Mouse (Mus musculus): ENCODE data around the gene Kctd17. TPM values are rescaled to one million over a fixed set of nuclear protein-coding genes. Genes with fewer than 3 reads are reported as not detected.

The Kctd17 gene
- polyA plus RNA-seq, 1 experiment from 2014 or later = 120 TPM

DNA sequence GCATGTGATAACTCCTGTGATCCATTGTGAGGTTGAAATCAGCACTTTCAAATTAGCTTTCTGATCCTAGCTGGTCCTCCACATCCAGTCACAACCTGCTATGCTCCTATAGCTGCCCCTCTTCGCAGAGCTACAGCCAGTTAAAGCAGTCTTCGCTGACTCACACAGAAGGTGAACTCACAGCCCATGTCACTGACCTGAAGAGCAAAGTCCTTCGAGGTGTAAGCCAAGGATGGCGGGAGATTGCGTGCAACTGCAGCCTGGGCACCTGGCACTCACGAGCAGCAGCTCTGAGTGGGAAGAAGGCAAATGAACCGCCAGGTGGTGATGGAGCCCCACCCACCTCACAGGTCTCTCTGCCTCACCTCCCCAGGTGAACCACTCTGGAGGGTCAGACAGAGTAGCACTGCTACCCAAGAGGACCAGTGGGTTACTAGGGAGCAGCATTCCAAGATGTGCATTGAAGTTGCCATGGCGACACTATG lies 32.8 kb upstream of the Kctd17 start, which contains the start of gene Tex33:
Gene Tex33 (minus strand): TSS at position 435 of the 485 bp plus-strand sequence.
- Histone ChIP-seq H3K27me3 (ENCODE audit: control insufficient read depth, insufficient read depth, low read length) (no peaks in the 10 kb centered on the region), H3K4me3 (replicated peaks; ENCODE audit: low read depth, low read length) (no peak within 1 kb of the TSS), H3K4me1 (ENCODE audit: control insufficient read depth, insufficient read depth, low read length) (no peaks in the 10 kb centered on the region), H3K9me3 (ENCODE audit: control insufficient read depth, low read length) (no peaks in the 10 kb centered on the region), H3K4me2 (ENCODE audit: low read length) (no peak within 1 kb of the TSS), H3K9ac (replicated peaks; ENCODE audit: low read length) (no peak within 1 kb of the TSS), H3K36me3 (ENCODE audit: control insufficient read depth, insufficient read depth, low read length) (no peaks in the 10 kb centered on the region), H3K27ac (replicated peaks; ENCODE audit: low read depth, low read length) (no peak within 1 kb of the TSS)
- DNase-seq (no peak), ATAC-seq (ENCODE audit: low FRiP score, low TSS enrichment) (no peak)
- 85% methylated on average over 8 of the region's 8 CpGs for WGBS

DNA sequence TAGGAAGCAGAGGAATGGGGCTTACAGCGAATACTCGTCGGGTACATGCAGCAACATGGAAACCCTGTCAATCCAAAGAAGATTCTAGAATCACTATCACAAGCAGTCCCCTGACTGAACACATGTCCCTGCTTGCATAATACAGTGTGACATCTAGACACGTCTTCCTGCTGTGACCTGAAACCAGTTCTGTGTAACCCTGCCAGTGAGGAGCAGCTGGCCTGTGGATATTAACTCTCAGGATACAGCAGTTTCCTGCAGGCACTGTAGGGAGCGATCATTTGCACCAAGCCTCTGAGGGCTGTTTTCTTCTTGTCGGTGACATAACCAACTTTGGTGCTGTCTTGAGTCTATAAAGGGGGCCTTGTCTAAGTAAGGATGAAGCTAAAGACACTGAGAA lies 27.0 kb upstream of the Kctd17 start:
- no peak overlapping the region for H3K9ac ChIP-seq (replicated peaks; ENCODE audit: low read length)
- H3K4me2 ChIP-seq (ENCODE audit: low read length) = no peak overlapping the region
- peaks cover 10% of the 10 kb centered on the region; the same call in 1 of the 2 replicates for H3K4me1 ChIP-seq (ENCODE audit: control insufficient read depth, insufficient read depth, low read length)
- ATAC-seq (ENCODE audit: low FRiP score, low TSS enrichment) (no peak), DNase-seq (no peak)
- no peak overlapping the region for H3K27ac ChIP-seq (replicated peaks; ENCODE audit: low read depth, low read length)
- no peaks in the 10 kb centered on the region for H3K27me3 ChIP-seq (ENCODE audit: control insufficient read depth, insufficient read depth, low read length)
- 75% methylated on average over 6 of the region's 6 CpGs for WGBS
- H3K4me3 ChIP-seq (replicated peaks; ENCODE audit: low read depth, low read length) = no peak overlapping the region
- no peaks in the 10 kb centered on the region for H3K36me3 ChIP-seq (ENCODE audit: control insufficient read depth, insufficient read depth, low read length)
- H3K9me3 ChIP-seq (ENCODE audit: control insufficient read depth, low read length) = no peaks in the 10 kb centered on the region

DNA sequence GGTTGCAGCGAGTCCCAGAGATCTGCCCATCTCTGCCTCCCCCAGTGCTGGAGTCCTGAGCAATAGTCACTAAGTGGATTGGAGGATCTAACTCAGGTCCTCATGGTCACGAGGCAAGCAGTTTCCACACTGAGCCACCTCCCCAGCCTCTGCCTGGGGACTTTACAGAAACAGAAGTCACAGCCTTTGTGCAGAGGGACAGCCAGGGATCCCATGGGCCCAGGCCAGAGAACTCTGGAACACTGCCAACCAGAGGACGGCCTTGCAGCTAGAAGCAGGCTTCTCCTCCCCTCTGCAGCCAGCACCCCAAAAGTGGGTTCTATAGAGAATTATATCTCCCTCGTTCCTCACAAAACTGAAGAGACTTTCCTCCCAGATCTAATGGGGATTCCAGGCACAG lies 26.4 kb upstream of the Kctd17 start:
- H3K9me3 ChIP-seq (ENCODE audit: control insufficient read depth, low read length) = no peaks in the 10 kb centered on the region
- H3K9ac ChIP-seq (replicated peaks; ENCODE audit: low read length) = no peak overlapping the region
- no peaks in the 10 kb centered on the region for H3K36me3 ChIP-seq (ENCODE audit: control insufficient read depth, insufficient read depth, low read length)
- peak; percentile 34 for DNase-seq
- no peak overlapping the region for H3K4me3 ChIP-seq (replicated peaks; ENCODE audit: low read depth, low read length)
- 68% methylated on average over 4 of the region's 4 CpGs for WGBS
- H3K27me3 ChIP-seq (ENCODE audit: control insufficient read depth, insufficient read depth, low read length) = no peaks in the 10 kb centered on the region
- no peak for ATAC-seq (ENCODE audit: low FRiP score, low TSS enrichment)
- H3K27ac ChIP-seq (replicated peaks; ENCODE audit: low read depth, low read length) = no peak overlapping the region
- H3K4me1 ChIP-seq (ENCODE audit: control insufficient read depth, insufficient read depth, low read length) = peaks cover 10% of the 10 kb centered on the region; the same call in 1 of the 2 replicates
- no peak overlapping the region for H3K4me2 ChIP-seq (ENCODE audit: low read length)

DNA sequence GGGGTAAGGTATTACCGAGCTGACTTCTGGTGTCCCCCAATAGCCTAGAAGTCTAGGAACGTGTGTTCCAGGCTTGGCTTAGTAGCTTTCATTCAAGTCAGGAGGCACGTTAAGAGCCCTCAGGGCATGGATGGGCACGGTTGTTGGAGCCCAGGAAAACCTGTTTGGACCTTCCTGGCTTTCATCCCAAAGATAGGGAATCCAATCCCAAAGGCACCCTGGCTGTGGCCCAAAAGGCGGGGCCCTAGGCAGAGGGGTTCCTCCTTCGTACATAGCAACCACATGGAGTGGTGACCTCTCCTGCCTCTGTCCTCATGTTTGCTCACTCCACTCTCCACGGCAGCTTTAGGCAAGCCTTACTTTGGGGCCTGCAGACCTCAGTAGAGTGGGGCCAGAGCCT lies 25.9 kb upstream of the Kctd17 start:
- ATAC-seq (ENCODE audit: low FRiP score, low TSS enrichment) (no peak), DNase-seq (no peak)
- 81% methylated on average over 7 of the region's 7 CpGs for WGBS
- H3K27me3 ChIP-seq (ENCODE audit: control insufficient read depth, insufficient read depth, low read length) = no peaks in the 10 kb centered on the region
- H3K4me1 ChIP-seq (ENCODE audit: control insufficient read depth, insufficient read depth, low read length) = peaks cover 10% of the 10 kb centered on the region; the same call in 1 of the 2 replicates
- no peaks in the 10 kb centered on the region for H3K9me3 ChIP-seq (ENCODE audit: control insufficient read depth, low read length)
- H3K4me3 ChIP-seq (replicated peaks; ENCODE audit: low read depth, low read length) = no peak overlapping the region
- H3K9ac ChIP-seq (replicated peaks; ENCODE audit: low read length) = no peak overlapping the region
- no peak overlapping the region for H3K4me2 ChIP-seq (ENCODE audit: low read length)
- no peaks in the 10 kb centered on the region for H3K36me3 ChIP-seq (ENCODE audit: control insufficient read depth, insufficient read depth, low read length)
- no peak overlapping the region for H3K27ac ChIP-seq (replicated peaks; ENCODE audit: low read depth, low read length)

DNA sequence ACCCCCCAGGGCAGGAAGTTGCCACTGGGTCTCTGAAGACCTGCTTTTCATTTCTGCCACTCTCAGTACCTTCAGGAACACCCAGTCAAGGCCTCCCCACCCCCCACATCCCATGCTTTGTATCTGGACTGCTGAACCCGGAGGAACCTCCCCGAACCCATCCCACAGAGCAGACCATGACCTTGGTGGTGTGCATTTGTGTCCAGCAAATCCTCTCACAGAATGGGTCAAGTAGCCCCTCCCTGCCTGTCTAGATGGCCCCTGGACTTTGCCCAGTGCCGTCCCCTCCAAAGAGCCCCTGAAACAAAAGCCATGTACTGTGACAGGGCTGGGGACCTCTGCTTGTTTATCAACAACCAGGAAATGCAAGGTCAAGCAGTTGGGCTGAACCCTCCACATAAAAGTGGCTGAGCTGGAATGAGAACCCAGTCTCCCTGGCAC lies 25.0 kb upstream of the Kctd17 start:
- H3K27me3 ChIP-seq (ENCODE audit: control insufficient read depth, insufficient read depth, low read length) = 0 out of 2 replicates have a peak, but pooled peaks cover 3% of the 10 kb centered on the region
- no peak overlapping the region for H3K27ac ChIP-seq (replicated peaks; ENCODE audit: low read depth, low read length)
- no peaks in the 10 kb centered on the region for H3K9me3 ChIP-seq (ENCODE audit: control insufficient read depth, low read length)
- DNase-seq = no peak
- 47% methylated on average over 3 of the region's 3 CpGs for WGBS
- H3K4me3 ChIP-seq (replicated peaks; ENCODE audit: low read depth, low read length) = no peak overlapping the region
- H3K4me2 ChIP-seq (ENCODE audit: low read length) = no peak overlapping the region
- no peak for ATAC-seq (ENCODE audit: low FRiP score, low TSS enrichment)
- H3K36me3 ChIP-seq (ENCODE audit: control insufficient read depth, insufficient read depth, low read length) = no peaks in the 10 kb centered on the region
- H3K9ac ChIP-seq (replicated peaks; ENCODE audit: low read length) = no peak overlapping the region
- peaks cover 10% of the 10 kb centered on the region; the same call in 1 of the 2 replicates for H3K4me1 ChIP-seq (ENCODE audit: control insufficient read depth, insufficient read depth, low read length)

DNA sequence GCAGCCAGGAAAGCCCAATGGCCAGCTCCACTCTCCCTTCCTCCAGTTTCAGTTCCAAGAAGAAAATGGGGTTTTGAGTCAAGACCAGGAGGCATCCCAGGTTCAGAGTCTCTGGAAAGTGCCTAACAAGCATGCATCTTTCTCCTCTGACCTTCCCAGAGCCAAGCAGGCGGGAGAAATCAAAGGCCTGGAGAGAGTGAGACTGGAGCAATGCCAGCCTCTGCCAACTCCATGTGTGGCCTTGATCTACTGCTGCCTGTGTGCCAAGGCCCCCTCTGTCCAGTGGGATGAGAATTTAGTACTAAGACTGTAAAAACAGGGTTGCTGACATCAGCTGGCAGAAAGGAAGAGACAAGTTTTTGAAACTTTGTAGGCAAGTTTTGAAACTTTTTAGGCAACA lies 24.5 kb upstream of the Kctd17 start:
- no peak overlapping the region for H3K4me2 ChIP-seq (ENCODE audit: low read length)
- H3K27me3 ChIP-seq (ENCODE audit: control insufficient read depth, insufficient read depth, low read length) = peaks cover 8% of the 10 kb centered on the region
- H3K4me3 ChIP-seq (replicated peaks; ENCODE audit: low read depth, low read length) = no peak overlapping the region
- peak; percentile 61 for DNase-seq
- H3K27ac ChIP-seq (replicated peaks; ENCODE audit: low read depth, low read length) = no peak overlapping the region
- no peaks in the 10 kb centered on the region for H3K36me3 ChIP-seq (ENCODE audit: control insufficient read depth, insufficient read depth, low read length)
- H3K4me1 ChIP-seq (ENCODE audit: control insufficient read depth, insufficient read depth, low read length) = peaks cover 10% of the 10 kb centered on the region; the same call in 1 of the 2 replicates
- H3K9ac ChIP-seq (replicated peaks; ENCODE audit: low read length) = no peak overlapping the region
- no peaks in the 10 kb centered on the region for H3K9me3 ChIP-seq (ENCODE audit: control insufficient read depth, low read length)
- ATAC-seq (ENCODE audit: low FRiP score, low TSS enrichment) = no peak
- WGBS = 66% methylated on average over 1 of the region's 1 CpGs

DNA sequence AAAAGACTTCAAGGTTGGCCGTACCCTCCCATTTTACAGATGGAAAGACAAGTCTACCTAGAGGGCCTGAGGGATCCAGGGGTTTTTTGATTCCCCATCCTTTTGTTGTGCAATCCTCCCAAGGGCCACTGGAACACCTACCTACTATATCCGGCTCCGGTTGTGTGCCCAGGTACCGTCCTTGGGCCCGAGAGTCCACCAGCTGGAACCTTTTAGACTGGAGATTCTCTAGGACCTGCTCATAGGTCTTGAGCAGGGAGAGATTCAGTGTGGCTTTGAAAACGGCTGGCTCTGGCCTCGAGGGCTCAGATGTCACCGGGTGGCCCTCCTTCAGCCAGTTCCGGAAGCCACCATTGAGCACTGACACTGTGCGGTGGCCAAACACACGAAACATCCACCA lies 23.3 kb upstream of the Kctd17 start:
- DNase-seq (no peak), ATAC-seq (ENCODE audit: low FRiP score, low TSS enrichment) (no peak)
- WGBS = 54% methylated on average over 11 of the region's 11 CpGs
- Histone ChIP-seq H3K4me3 (replicated peaks; ENCODE audit: low read depth, low read length) (peak overlapping the region; percentile 58), H3K4me1 (ENCODE audit: control insufficient read depth, insufficient read depth, low read length) (peaks cover 15% of the 10 kb centered on the region; the same call in 1 of the 2 replicates), H3K9ac (replicated peaks; ENCODE audit: low read length) (peak overlapping the region; percentile 75; the same call in 1 of the 2 replicates), H3K9me3 (ENCODE audit: control insufficient read depth, low read length) (no peaks in the 10 kb centered on the region), H3K4me2 (ENCODE audit: low read length) (peak overlapping the region; percentile 96), H3K36me3 (ENCODE audit: control insufficient read depth, insufficient read depth, low read length) (no peaks in the 10 kb centered on the region), H3K27me3 (ENCODE audit: control insufficient read depth, insufficient read depth, low read length) (peaks cover 20% of the 10 kb centered on the region), H3K27ac (replicated peaks; ENCODE audit: low read depth, low read length) (no peak overlapping the region)

DNA sequence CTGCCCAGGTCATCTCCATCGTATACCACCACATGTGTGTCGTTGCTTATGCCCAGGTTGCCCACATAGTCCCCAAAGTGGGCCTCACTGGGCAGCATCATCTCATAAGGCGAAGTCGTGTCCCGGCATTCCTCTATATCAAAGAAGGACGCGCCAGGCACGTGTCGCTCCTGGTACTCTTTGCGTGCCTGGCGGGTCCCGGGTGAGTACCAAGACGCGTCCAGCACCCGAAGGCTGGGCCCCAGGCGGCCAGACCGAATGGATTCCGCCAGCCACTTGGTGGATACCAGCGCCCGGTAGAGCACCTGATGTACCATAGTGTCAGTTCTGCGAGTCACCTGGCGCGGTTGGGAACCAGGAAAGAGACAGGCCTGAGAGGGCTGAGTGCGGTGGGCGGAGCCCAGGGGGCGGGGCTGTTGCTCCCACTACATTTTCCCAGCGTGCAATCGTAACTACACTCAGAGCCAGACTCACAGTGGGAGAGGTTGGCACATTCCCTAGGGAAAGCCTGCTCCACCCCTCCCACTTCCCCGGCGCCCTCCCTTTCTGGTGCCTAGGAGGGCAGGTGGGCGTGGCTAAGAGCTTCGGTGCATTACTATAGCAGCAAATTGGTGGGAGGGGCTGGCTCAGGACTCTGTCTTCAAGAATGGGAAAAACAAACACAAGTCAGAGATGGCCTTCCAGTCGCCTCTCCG lies 22.7 kb upstream of the Kctd17 start, which contains the start of gene Tst:
Gene Tst (minus strand): TSS at position 391 of the 695 bp plus-strand sequence.
- H3K27ac ChIP-seq (replicated peaks; ENCODE audit: low read depth, low read length) = peak within 1 kb of the TSS; percentile 89
- 1% methylated on average over 34 of the region's 34 CpGs for WGBS
- ATAC-seq (ENCODE audit: low FRiP score, low TSS enrichment) = peak; percentile 59

More for the DNA sequence above, 22.7 kb upstream of the Kctd17 start, which contains the start of gene Tst:
- Histone ChIP-seq H3K4me1 (ENCODE audit: control insufficient read depth, insufficient read depth, low read length) (peaks cover 16% of the 10 kb centered on the region; the same call in 1 of the 2 replicates), H3K4me2 (ENCODE audit: low read length) (peak within 1 kb of the TSS; percentile 96), H3K36me3 (ENCODE audit: control insufficient read depth, insufficient read depth, low read length) (no peaks in the 10 kb centered on the region), H3K9me3 (ENCODE audit: control insufficient read depth, low read length) (no peaks in the 10 kb centered on the region), H3K27me3 (ENCODE audit: control insufficient read depth, insufficient read depth, low read length) (peaks cover 26% of the 10 kb centered on the region), H3K9ac (replicated peaks; ENCODE audit: low read length) (peak within 1 kb of the TSS; percentile 75), H3K4me3 (replicated peaks; ENCODE audit: low read depth, low read length) (peak within 1 kb of the TSS; percentile 58)
- peak; percentile 84 for DNase-seq
